Mouse (Mus musculus): ENCODE data around the gene Zmynd10.

DNA sequence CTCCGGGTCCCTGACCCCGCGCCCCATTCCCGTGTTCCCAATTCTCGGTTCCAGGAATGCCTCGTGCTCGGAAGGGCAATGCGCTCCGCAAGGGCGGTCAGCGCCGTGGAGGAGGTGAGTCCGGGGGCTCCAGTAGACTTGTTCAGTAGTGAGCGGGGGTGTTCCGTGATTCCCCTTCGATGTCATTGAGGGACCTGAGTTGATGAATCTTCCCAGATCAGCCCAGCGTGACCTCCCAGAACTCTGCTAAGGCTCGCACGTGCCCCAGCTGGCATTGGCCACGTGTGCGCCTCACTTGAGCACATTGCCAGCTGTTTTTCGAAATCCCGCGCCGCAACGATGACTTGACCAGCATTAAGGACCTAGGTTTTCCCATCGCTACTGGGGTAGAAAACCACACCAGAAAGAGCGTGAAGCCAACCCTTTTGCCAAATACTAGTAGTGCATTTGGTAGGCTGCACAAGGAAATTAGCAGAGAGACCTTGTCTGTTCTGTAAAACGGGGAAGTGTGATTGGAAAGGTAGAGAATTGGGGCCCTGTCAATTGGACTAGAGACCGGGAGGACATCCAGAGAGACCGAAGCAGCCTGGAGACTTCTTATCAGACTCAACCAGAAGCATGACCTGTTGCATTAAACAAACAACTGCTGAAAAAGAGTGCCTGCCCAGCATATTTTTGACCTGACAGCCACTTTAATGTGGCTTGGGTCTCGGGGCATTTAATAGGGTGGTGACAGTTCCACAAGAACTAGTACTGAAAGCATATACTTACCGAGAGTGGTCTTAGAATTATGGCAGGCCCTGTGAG lies 40.9 kb downstream of the Zmynd10 start:
- no peak for TF ChIP-seq EP300 (IDR thresholded peaks at IDR 0.05; ENCODE audit: insufficient read depth, low read depth, low read length)
- no peak for TF ChIP-seq CTCF (IDR thresholded peaks at IDR 0.05)

Measured in heart, adult 2 months (tissue).